Mouse (Mus musculus): ENCODE data around the gene Klhl24. TPM values are rescaled to one million over a fixed set of nuclear protein-coding genes. Genes with fewer than 3 reads are reported as not detected.

Klhl24 gene
- total RNA-seq, 4 experiments from 2014 or later: 75.5 to 87.5 (median 82.7) TPM

- peak; percentile 74 to 75 for DNase-seq (ENCODE audit: low spot score in 2 of 2)
These were observed 43.6 kb downstream of the Klhl24 start, which contains the start of gene Yeats2 for GRCm38 (mm10) chr16:20140772-20141531. Yeats2 (plus strand) TSS chr16:20141063.

- DNase-seq (ENCODE audit: low spot score in 2 of 2): no peak
These were observed 47.2 kb downstream of the Klhl24 start for GRCm38 (mm10) chr16:20144568-20144967.

- DNase-seq (ENCODE audit: low spot score in 2 of 2): no peak
These were observed 54.6 kb downstream of the Klhl24 start for GRCm38 (mm10) chr16:20151991-20152390.

- DNase-seq (ENCODE audit: low spot score in 2 of 2): no peak
These were observed 56.4 kb downstream of the Klhl24 start for GRCm38 (mm10) chr16:20153742-20154141.

GRCm38 (mm10) chr16:20160130-20160529 lies 62.8 kb downstream of the Klhl24 start:
- DNase-seq (ENCODE audit: low spot score in 2 of 2): no peak

GRCm38 (mm10) chr16:20169071-20169470 lies 71.7 kb downstream of the Klhl24 start:
- no peak for DNase-seq (ENCODE audit: low spot score in 2 of 2)

- no peak for DNase-seq (ENCODE audit: low spot score in 2 of 2)
These were observed 72.2 kb downstream of the Klhl24 start for GRCm38 (mm10) chr16:20169471-20170106.

Other genes with a start within 250 kb of the Klhl24 start
- gene Klhl6, start 114.5 kb upstream of the Klhl24 start, total RNA-seq (2022): 1 to 10 TPM in 2 of 4 experiments, under 1 TPM in 2; 0.68 to 5.4 (median 2.5) TPM
- 10 to 100 TPM; 30.1 to 39.2 (median 33.4) TPM for gene Yeats2, start 43.5 kb downstream of the Klhl24 start, total RNA-seq (2022)
- 10 to 100 TPM; 34.4 to 42.8 (median 37.9) TPM for gene Map6d1, start 143.8 kb downstream of the Klhl24 start, total RNA-seq (2022)
- gene Parl, start 204.8 kb downstream of the Klhl24 start, total RNA-seq (2022): 10 to 100 TPM; 58.4 to 67.2 (median 65.8) TPM
- gene Cyp2ab1, start 227.9 kb downstream of the Klhl24 start, total RNA-seq (2022): not detected

All from left cerebral cortex, adult 8-10 months (tissue).